Mouse (Mus musculus): ENCODE results near the gene Snrpd3.

DNA sequence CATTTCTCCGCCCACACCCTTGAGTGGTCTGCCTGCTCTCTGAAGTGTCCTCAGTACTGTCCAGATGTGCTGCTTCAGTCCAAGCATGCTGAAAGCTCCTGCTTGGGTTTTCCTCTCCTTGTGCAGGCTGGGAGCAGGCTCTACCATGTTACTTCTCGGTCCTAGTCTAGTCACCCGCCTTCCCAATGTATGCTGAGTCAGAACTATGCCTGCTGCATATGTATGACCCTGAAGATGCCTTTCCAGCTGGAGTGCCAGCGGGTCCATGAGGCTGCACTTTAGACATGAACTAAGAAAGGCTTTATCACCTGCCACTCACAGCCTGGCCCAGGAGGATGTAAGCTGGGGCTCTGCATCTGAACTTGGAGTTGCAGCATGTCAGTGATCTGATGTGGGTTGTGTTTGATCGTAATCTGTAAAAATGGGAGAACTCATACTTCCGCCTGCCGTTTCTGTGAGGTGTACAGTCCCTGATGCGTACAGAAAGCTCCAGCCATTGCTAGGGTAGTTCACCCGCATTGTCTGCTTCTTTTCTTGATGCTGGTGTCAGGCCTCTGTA is 14.3 kb downstream of the Snrpd3 start:
- TF ChIP-seq CTCF (IDR thresholded peaks at IDR 0.05; ENCODE audit: low read depth) (no peak), EP300 (IDR thresholded peaks at IDR 0.05; ENCODE audit: low read depth) (no peak)
